Mouse (Mus musculus) forebrain, embryonic 15.5 days (tissue): ENCODE results near the gene Lyzl4. TPM values are rescaled to one million over a fixed set of nuclear protein-coding genes. Genes with fewer than 3 reads are reported as not detected.
A peak's percentile ranks its signal among the peaks of the same experiment; 100 is the strongest.

ENCODE experiments used
- ATAC-seq: fragments of 200-750 bp; cut with Nextera tagmentation; replicated peaks from 2 replicates; pipeline ENCODE4 v1.8.0; 2017; ENCODE audit warnings: mild to moderate bottlenecking, moderate TSS enrichment, moderate library complexity
- H3K27ac ChIP-seq: fragments of 300-500 bp; sonication (generic); replicated peaks from 2 replicates; pipeline ENCODE4 v1.5.1; 2015; ENCODE audit warnings: mild to moderate bottlenecking, inconsistent platforms
- H3K27me3 ChIP-seq: fragments of 300-500 bp; sonication (generic); 2 replicates; pipeline ENCODE4 v1.6.1; 2015; ENCODE audit warnings: inconsistent platforms
- H3K36me3 ChIP-seq: fragments of 300-500 bp; sonication (generic); 2 replicates; pipeline ENCODE4 v1.6.1; 2015; ENCODE audit warnings: mild to moderate bottlenecking, inconsistent platforms
- H3K4me1 ChIP-seq: fragments of 300-500 bp; sonication (generic); 2 replicates; pipeline ENCODE4 v1.6.1; 2015; ENCODE audit warnings: inconsistent platforms
- H3K4me2 ChIP-seq: fragments of 300-500 bp; sonication (generic); replicated peaks from 2 replicates; pipeline ENCODE4 v1.6.1; 2015; ENCODE audit warnings: mild to moderate bottlenecking, inconsistent platforms
- H3K4me3 ChIP-seq: fragments of 300-500 bp; sonication (generic); 2 replicates; pipeline ENCODE4 v1.5.1; 2015; ENCODE audit warnings: mild to moderate bottlenecking, inconsistent platforms
- H3K9ac ChIP-seq: fragments of 300-500 bp; sonication (generic); replicated peaks from 2 replicates; pipeline ENCODE4 v1.6.1; 2015; ENCODE audit warnings: mild to moderate bottlenecking, inconsistent platforms
- H3K9me3 ChIP-seq: fragments of 300-500 bp; sonication (generic); 2 replicates; pipeline ENCODE4 v1.6.1; 2016; ENCODE audit warnings: inconsistent platforms
- WGBS: fragments of 180-500 bp; shearing (Covaris S2); methylation state at CpG from one replicate; pipeline ENCODE4 v1.1.7; 2015; ENCODE audit warnings: mixed read lengths; 5-methylcytosine and 5-hydroxymethylcytosine counted together
- polyA plus RNA-seq: library from polyadenylated mRNA; unstranded; fragments of >200 nt; fragmentation: Nextera tagmentation; extraction: Ambion mirVana; gene quantifications from 2 replicates; pipeline ENCODE4 v1.2.1, GENCODE M21; 2015

Lyzl4 gene
- polyA plus RNA-seq, 1 experiment from 2014 or later, result not detected

GRCm38 (mm10) chr9:121550327-121550771 is 91.5 kb downstream of the Lyzl4 start:
- no peak overlapping the region for H3K4me3 ChIP-seq
- H3K4me2 ChIP-seq, result no peak overlapping the region
- 7% methylated on average over 5 of the region's 5 CpGs for WGBS
- peak; percentile 83 for ATAC-seq
- H3K4me1 ChIP-seq, result peaks cover 24% of the 10 kb centered on the region
- no peaks in the 10 kb centered on the region for H3K9me3 ChIP-seq
- 0 out of 2 replicates have a peak overlapping the region, but pooled peaks have one; percentile 3 for H3K9ac ChIP-seq
- no peaks in the 10 kb centered on the region for H3K36me3 ChIP-seq
- no peaks in the 10 kb centered on the region for H3K27me3 ChIP-seq
- H3K27ac ChIP-seq, result peak overlapping the region; percentile 83

- no peak overlapping the region for H3K9ac ChIP-seq
- ATAC-seq, result no peak
- H3K4me1 ChIP-seq, result peaks cover 17% of the 10 kb centered on the region
- H3K9me3 ChIP-seq, result no peaks in the 10 kb centered on the region
- H3K27ac ChIP-seq, result peak overlapping the region; percentile 83
- H3K27me3 ChIP-seq, result no peaks in the 10 kb centered on the region
- no peak overlapping the region for H3K4me3 ChIP-seq
- no peak overlapping the region for H3K4me2 ChIP-seq
- no peaks in the 10 kb centered on the region for H3K36me3 ChIP-seq
Observed at GRCm38 (mm10) chr9:121549444-121549843, 92.5 kb downstream of the Lyzl4 start.

- H3K9me3 ChIP-seq, result no peaks in the 10 kb centered on the region
- H3K9ac ChIP-seq, result no peak overlapping the region
- WGBS, result 78% methylated on average over 5 of the region's 5 CpGs
- H3K27ac ChIP-seq, result no peak overlapping the region
- ATAC-seq, result no peak
- peaks cover 17% of the 10 kb centered on the region for H3K4me1 ChIP-seq
- H3K36me3 ChIP-seq, result no peaks in the 10 kb centered on the region
- H3K27me3 ChIP-seq, result no peaks in the 10 kb centered on the region
- no peak overlapping the region for H3K4me2 ChIP-seq
- H3K4me3 ChIP-seq, result no peak overlapping the region
Observed at GRCm38 (mm10) chr9:121549010-121549409, 92.9 kb downstream of the Lyzl4 start.

GRCm38 (mm10) chr9:121547431-121547830 is 94.5 kb downstream of the Lyzl4 start:
- H3K36me3 ChIP-seq, result no peaks in the 10 kb centered on the region
- no peak overlapping the region for H3K4me3 ChIP-seq
- H3K27me3 ChIP-seq, result no peaks in the 10 kb centered on the region
- H3K4me1 ChIP-seq, result peaks cover 17% of the 10 kb centered on the region
- H3K27ac ChIP-seq, result no peak overlapping the region
- H3K9me3 ChIP-seq, result no peaks in the 10 kb centered on the region
- H3K4me2 ChIP-seq, result no peak overlapping the region
- WGBS, result 67% methylated on average over 4 of the region's 4 CpGs
- no peak for ATAC-seq
- H3K9ac ChIP-seq, result no peak overlapping the region

GRCm38 (mm10) chr9:121541530-121541929 is 100.4 kb downstream of the Lyzl4 start:
- no peaks in the 10 kb centered on the region for H3K9me3 ChIP-seq
- no peak overlapping the region for H3K27ac ChIP-seq
- no peak overlapping the region for H3K9ac ChIP-seq
- no peaks in the 10 kb centered on the region for H3K27me3 ChIP-seq
- H3K4me1 ChIP-seq, result no peaks in the 10 kb centered on the region
- no peak for ATAC-seq
- no peak overlapping the region for H3K4me2 ChIP-seq
- H3K36me3 ChIP-seq, result no peaks in the 10 kb centered on the region
- H3K4me3 ChIP-seq, result no peak overlapping the region

GRCm38 (mm10) chr9:121532626-121533025 is 109.3 kb downstream of the Lyzl4 start:
- no peaks in the 10 kb centered on the region for H3K9me3 ChIP-seq
- H3K9ac ChIP-seq, result no peak overlapping the region
- H3K4me3 ChIP-seq, result no peak overlapping the region
- H3K4me1 ChIP-seq, result no peaks in the 10 kb centered on the region
- H3K4me2 ChIP-seq, result no peak overlapping the region
- H3K36me3 ChIP-seq, result no peaks in the 10 kb centered on the region
- no peak for ATAC-seq
- 25% methylated on average over 9 of the region's 9 CpGs for WGBS
- no peaks in the 10 kb centered on the region for H3K27me3 ChIP-seq
- peak overlapping the region; percentile 54; the same call in 1 of the 2 replicates for H3K27ac ChIP-seq

GRCm38 (mm10) chr9:121528605-121529357 is 113.1 kb downstream of the Lyzl4 start:
- H3K27ac ChIP-seq, result no peak overlapping the region
- WGBS, result 81% methylated on average over 8 of the region's 8 CpGs
- no peaks in the 10 kb centered on the region for H3K9me3 ChIP-seq
- no peak overlapping the region for H3K4me3 ChIP-seq
- no peaks in the 10 kb centered on the region for H3K27me3 ChIP-seq
- ATAC-seq, result no peak
- no peaks in the 10 kb centered on the region for H3K36me3 ChIP-seq
- peaks cover 2% of the 10 kb centered on the region; the same call in 1 of the 2 replicates for H3K4me1 ChIP-seq
- H3K9ac ChIP-seq, result no peak overlapping the region
- H3K4me2 ChIP-seq, result no peak overlapping the region

Other genes starting within 250 kb of the Lyzl4 start
- gene Cck, start 146.4 kb downstream of the Lyzl4 start, polyA plus RNA-seq, result 30.0 and 35.0 TPM in 2 replicates
- 0.45 and 0.77 TPM in 2 replicates for gene Vipr1, start 620 bp upstream of the Lyzl4 start, polyA plus RNA-seq
- gene Sec22c, start 63.4 kb upstream of the Lyzl4 start, polyA plus RNA-seq, result 33.9 and 39.2 TPM in 2 replicates
- 145 TPM in 2 replicates for gene Ss18l2, start 68.2 kb upstream of the Lyzl4 start, polyA plus RNA-seq
- gene Nktr, start 77.1 kb upstream of the Lyzl4 start, polyA plus RNA-seq, result 57.5 and 58.4 TPM in 2 replicates
- 20.1 and 20.6 TPM in 2 replicates for gene Zfp651, start 117.2 kb upstream of the Lyzl4 start, polyA plus RNA-seq
- gene Klhl40, start 135.5 kb upstream of the Lyzl4 start, polyA plus RNA-seq, result 0.50 and 0.69 TPM in 2 replicates
- gene Hhatl, start 150.4 kb upstream of the Lyzl4 start, polyA plus RNA-seq, result 0.25 TPM in 1 of 2 replicates, not detected in the other
- 1.9 and 3.0 TPM in 2 replicates for gene Ccdc13, start 197.4 kb upstream of the Lyzl4 start, polyA plus RNA-seq
- 124 and 129 TPM in 2 replicates for gene Higd1a, start 216.3 kb upstream of the Lyzl4 start, polyA plus RNA-seq